Mouse (Mus musculus) Muller cell, postnatal 12 days (primary cell): Measurements from ENCODE around the gene Rtn2.

ENCODE experiments used
- DNase-seq: peaks from one replicate; pipeline ENCODE4 v3.0.0-alpha.2; 2015; ENCODE audit errors: inconsistent ontology term

Gene Rtn2

GRCm38 (mm10) chr7:19319458-19319857 lies 37.0 kb downstream of the Rtn2 start:
- DNase-seq = peak; percentile 54

GRCm38 (mm10) chr7:19319906-19320305 lies 37.5 kb downstream of the Rtn2 start:
- peak; percentile 98 for DNase-seq

- DNase-seq = no peak
Observed at GRCm38 (mm10) chr7:19320637-19321036, 38.2 kb downstream of the Rtn2 start.

GRCm38 (mm10) chr7:19321464-19321863 lies 39.0 kb downstream of the Rtn2 start:
- DNase-seq = no peak

- no peak for DNase-seq
Observed at GRCm38 (mm10) chr7:19322489-19322888, 40.1 kb downstream of the Rtn2 start.

- DNase-seq = no peak
Observed at GRCm38 (mm10) chr7:19324221-19324620, 41.8 kb downstream of the Rtn2 start.

GRCm38 (mm10) chr7:19325262-19326199 lies 43.1 kb downstream of the Rtn2 start:
- DNase-seq = no peak

GRCm38 (mm10) chr7:19326359-19326758 lies 43.9 kb downstream of the Rtn2 start:
- peak; percentile 98 for DNase-seq

- DNase-seq = peak; percentile 96
Observed at GRCm38 (mm10) chr7:19327128-19327527, 44.7 kb downstream of the Rtn2 start.

GRCm38 (mm10) chr7:19327782-19328181 lies 45.4 kb downstream of the Rtn2 start:
- no peak for DNase-seq

- DNase-seq = no peak
Observed at GRCm38 (mm10) chr7:19328425-19328824, 46.0 kb downstream of the Rtn2 start.

- no peak for DNase-seq
Observed at GRCm38 (mm10) chr7:19331910-19332309, 49.5 kb downstream of the Rtn2 start.

- DNase-seq = peak; percentile 89
Observed at GRCm38 (mm10) chr7:19332709-19333352, 50.4 kb downstream of the Rtn2 start.

- DNase-seq = no peak
Observed at GRCm38 (mm10) chr7:19335583-19335982, 53.2 kb downstream of the Rtn2 start.

GRCm38 (mm10) chr7:19337122-19337521 lies 54.7 kb downstream of the Rtn2 start:
- no peak for DNase-seq

GRCm38 (mm10) chr7:19338060-19338459 lies 55.6 kb downstream of the Rtn2 start:
- no peak for DNase-seq

- peak; percentile 51 for DNase-seq
Observed at GRCm38 (mm10) chr7:19338596-19338995, 56.2 kb downstream of the Rtn2 start.

GRCm38 (mm10) chr7:19341250-19341649 lies 58.8 kb downstream of the Rtn2 start:
- DNase-seq = no peak

- DNase-seq = peak; percentile 73
Observed at GRCm38 (mm10) chr7:19341761-19342409, 59.5 kb downstream of the Rtn2 start.

- DNase-seq = peak; percentile 90
Observed at GRCm38 (mm10) chr7:19342481-19343027, 60.1 kb downstream of the Rtn2 start.

GRCm38 (mm10) chr7:19343210-19343808 lies 60.9 kb downstream of the Rtn2 start:
- peak; percentile 66 for DNase-seq
